Mouse (Mus musculus) adrenal gland, adult 2 months (tissue): ENCODE measurements around the gene Farp1. TPM values are rescaled to one million over a fixed set of nuclear protein-coding genes. Genes with fewer than 3 reads are reported as not detected.
"Not testable (repeated sequence)": the region's sequence is repeated elsewhere in the genome, so short reads cannot be mapped to it uniquely, and the experiment has no call there.

ENCODE experiments used
- DNase-seq: peaks from one replicate; pipeline ENCODE4 v3.0.0; 2021
- polyA plus RNA-seq: library from polyadenylated mRNA; depleted of rRNA; stranded (reverse); fragments of >200 nt; gene quantifications from 2 replicates; pipeline ENCODE4 v1.2.3, GENCODE M21; 2012
- total RNA-seq, 2 experiments: library from RNA; stranded (reverse); gene quantifications; 2 replicates each; pipeline ENCODE4 v1.2.3; 2021

Gene Farp1
- total and polyA plus RNA-seq, 3 experiments, result 10.9 to 24.0 (median 18.0) TPM

DNA sequence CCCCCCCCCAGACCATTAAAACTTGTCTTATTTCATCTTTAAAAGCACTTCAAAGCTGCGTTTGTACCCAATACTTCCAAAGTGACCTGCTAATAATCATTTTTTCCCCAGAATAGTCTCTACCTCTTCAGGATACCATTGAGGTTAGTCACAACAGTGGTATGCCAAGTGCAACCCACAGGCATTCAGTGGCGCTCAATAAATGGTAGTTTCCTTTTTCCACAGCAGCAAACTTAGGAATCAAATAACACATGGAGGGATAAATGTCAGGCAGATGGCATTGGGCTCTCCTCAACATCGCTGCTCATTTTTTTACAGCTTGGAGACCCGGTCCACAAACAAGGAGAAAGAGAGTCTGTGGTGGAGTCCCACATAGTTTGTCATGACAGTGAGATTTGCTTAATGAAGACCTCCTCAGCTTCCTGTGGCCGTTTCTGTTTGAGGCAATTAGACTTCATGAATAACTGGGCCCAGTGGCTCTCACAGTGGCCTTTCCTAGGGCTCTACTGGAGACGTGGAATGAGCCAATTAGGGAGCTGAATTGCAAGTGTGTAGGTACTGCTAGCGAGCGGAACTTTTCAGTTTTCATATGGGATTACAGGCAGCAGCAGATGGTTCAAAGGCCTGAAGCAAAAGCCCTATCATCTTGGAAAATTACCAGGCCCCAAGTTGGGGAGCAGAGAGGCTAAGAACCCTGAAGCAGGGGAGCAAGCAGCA is 148.6 kb downstream of the Farp1 start:
- DNase-seq, result no peak

DNA sequence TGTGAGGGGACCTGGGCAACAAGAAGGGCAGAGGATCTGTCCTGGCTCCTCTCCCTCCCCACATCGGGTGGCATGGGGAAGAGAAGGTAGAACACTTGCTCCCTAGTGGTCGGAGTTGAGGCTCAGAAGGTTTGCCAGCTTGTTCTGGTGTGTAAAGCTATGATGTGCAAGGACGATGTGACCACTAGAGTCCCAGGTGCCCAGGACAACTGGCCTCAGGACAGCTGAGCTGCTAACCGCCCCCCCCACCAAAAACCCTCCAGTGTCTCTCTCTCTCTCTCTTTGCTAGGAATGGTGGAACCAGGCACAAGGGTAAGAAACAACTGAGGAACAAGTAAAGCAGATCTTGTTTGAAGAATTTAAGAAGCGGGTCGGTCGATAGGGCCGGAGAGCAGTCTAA is 149.4 kb downstream of the Farp1 start:
- no peak for DNase-seq

DNA sequence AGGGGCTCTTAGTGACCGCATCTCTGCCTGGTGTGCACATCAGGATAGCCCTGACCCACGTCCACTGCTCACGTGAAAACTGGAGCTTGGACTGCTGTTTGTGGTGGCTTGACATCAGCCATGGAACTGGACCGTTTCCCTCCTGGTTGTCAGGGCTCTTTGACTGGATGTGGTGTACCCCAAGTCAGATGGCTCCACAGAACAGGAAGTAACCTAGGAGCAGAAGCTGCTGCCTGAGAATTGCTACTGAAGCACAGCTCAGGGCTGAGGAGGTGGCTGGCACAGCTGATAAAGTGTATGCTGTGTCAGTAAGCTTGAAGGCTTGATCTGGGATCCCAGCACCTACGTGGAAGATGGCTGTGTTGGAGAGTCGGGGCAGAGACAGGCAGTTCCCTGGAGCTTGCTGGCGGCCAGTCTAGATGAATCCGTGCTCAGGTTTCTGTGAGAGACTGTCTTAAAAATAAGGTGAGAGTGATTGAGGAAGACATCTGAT is 151.4 kb downstream of the Farp1 start:
- DNase-seq, result no peak

DNA sequence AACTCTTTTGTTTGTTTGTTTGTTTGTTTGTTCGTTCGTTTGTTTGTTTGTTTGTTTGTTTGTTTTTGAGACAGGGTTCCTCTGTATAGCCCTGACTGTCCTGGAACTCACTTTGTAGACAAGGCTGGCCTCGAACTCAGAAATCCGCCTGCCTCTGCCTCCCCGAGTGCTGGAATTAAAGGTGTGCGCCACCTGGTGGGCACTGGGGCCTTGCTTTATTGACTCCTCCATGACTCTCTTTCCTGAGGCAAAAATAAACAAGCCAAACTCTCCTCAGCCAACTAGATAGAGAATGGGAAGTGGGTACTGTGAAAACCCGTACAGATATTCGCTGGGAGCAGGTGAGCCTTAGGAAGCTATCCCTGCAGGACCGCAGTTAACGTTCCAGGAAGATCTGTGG is 154.8 kb downstream of the Farp1 start:
- DNase-seq, result not testable (repeated sequence)

- DNase-seq, result peak; percentile 31
These were observed 155.4 kb downstream of the Farp1 start for GRCm38 (mm10) chr14:121190386-121190785.

GRCm38 (mm10) chr14:121191739-121192138 is 156.7 kb downstream of the Farp1 start:
- DNase-seq, result no peak

- DNase-seq, result no peak
These were observed 157.4 kb downstream of the Farp1 start for GRCm38 (mm10) chr14:121192394-121192793.

- no peak for DNase-seq
These were observed 159.0 kb downstream of the Farp1 start for GRCm38 (mm10) chr14:121193981-121194380.

- no peak for DNase-seq
These were observed 164.0 kb downstream of the Farp1 start for GRCm38 (mm10) chr14:121198915-121199572.

- DNase-seq, result no peak
These were observed 164.8 kb downstream of the Farp1 start for GRCm38 (mm10) chr14:121199789-121200188.

- DNase-seq, result no peak
These were observed 165.4 kb downstream of the Farp1 start for GRCm38 (mm10) chr14:121200353-121200752.

DNA sequence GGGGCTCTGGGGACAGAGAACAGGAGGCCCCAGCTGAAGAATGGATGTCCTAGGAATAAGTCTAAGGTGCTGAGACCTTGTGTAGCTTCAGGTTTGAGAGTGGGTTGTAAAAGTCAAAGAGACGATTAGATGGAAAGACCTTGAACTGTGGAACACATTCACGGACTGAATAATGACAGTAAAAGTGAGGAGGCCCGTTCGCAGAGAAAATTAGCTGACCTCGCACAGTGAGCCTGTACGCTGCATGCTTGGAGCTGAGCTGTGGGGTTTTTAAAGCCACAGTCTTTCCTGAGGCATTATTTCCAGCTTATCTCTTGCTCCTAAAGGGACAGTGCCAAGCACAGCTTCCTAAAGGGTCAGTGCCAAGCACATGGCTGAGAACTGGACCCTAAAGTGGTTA is 166.2 kb downstream of the Farp1 start:
- no peak for DNase-seq

DNA sequence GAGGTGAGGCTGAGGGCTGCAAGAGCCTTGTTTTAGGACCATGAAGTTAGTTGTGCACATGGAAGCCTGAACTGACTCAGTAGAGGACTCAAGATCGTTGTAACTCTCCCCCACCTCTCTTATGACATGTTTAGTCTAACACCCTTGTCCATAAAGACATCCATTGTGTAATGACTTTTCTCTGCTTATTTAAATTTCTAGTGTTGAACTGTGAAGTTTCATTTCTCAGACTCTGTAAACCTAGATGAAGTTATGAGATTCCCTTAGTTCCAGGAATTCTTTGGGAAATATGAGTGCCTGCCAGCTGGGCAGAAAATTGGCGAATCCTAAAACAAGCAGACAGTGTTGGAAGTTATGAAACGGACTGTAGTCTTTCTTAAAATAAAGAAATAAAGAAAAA is 170.5 kb downstream of the Farp1 start:
- no peak for DNase-seq

GRCm38 (mm10) chr14:121207441-121208158 is 172.6 kb downstream of the Farp1 start:
- DNase-seq, result no peak

DNA sequence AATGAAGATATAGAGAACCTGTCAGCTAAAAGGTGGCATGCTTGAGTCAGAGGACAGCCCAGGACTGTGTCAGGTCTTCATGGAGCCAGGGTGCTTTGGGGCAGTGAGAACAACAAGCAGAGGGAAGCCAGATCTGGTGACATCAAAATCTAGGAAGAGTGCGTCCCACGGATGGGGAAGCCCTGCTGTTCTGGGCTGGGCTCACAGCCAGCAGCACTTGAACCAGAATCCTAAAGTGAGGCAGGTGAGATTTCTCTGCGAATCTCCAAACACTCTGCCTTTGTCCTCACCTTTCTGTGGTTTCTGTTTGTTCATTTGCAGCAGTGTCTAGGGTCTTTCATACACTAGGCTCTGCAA is 173.1 kb downstream of the Farp1 start:
- DNase-seq, result no peak

DNA sequence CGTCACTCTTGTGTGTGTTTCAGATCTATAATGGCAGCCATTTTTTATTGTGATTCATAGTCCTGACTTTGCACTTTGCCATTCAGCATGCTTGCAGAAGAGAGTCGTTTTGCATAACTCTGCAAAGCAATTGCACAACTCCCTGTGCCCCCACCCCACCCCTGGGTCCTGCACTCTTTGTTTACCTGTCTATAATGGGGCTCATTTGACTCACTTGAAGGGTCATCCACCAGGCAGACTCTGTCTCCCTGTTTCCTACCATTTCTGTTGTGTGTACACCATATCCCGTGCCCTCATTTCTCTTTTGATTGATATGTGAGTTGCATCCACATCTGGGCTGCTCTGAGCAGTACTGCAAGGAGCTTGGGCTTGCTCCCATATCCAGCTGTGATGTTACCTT is 175.3 kb downstream of the Farp1 start:
- DNase-seq, result no peak

GRCm38 (mm10) chr14:121213650-121214049 is 178.7 kb downstream of the Farp1 start:
- no peak for DNase-seq

- peak; percentile 51 for DNase-seq
These were observed 179.7 kb downstream of the Farp1 start for GRCm38 (mm10) chr14:121214636-121215257.

DNA sequence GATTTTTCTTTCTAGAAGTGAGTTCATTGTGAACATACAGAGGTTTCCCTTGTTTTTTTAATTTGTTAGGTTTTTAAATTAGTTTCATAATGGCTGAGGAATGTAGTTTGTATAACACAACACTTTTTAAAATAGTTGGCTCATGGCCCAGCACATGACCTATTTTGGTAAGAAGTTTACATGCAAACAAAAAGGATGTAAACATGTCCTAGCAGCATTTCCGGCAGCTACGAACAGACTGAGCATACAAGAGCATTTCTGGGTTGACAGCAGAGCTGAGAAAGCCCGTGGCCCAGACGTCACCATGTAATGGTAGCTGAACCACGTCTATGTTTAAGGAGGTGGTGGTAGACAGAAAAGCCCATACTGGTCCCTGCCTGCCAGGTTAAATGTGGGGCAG is 180.8 kb downstream of the Farp1 start:
- no peak for DNase-seq

- DNase-seq, result no peak
These were observed 181.7 kb downstream of the Farp1 start for GRCm38 (mm10) chr14:121216672-121217071.

GRCm38 (mm10) chr14:121218620-121219019 is 183.6 kb downstream of the Farp1 start:
- no peak for DNase-seq

- no peak for DNase-seq
These were observed 184.4 kb downstream of the Farp1 start for GRCm38 (mm10) chr14:121219226-121220039.
